Mouse (Mus musculus) MEL (cell line): ENCODE data around the gene Pias3.

Experiments used
- BHLHE40 ChIP-seq: IDR thresholded peaks from 2 replicates; pipeline ENCODE4 v1.6.1; 2012; ENCODE audit warnings: low read depth, mild to moderate bottlenecking, inconsistent platforms, low read length, improper control_type of control experiment, borderline replicate concordance
- CTCF ChIP-seq, 3 experiments: IDR thresholded peaks in 2 of 3; conservative IDR thresholded peaks in 1 of 3; 2 replicates each; pipeline ENCODE4 v1.5.1; 2011 to 2012; ENCODE audit warnings: low read length in 3 of 3, low read depth in 2 of 3, mild to moderate bottlenecking in 2 of 3, improper control_type of control experiment in 1 of 3, inconsistent platforms in 1 of 3, mixed read lengths in 1 of 3, moderate library complexity in 1 of 3; ENCODE audit not compliant: control insufficient read depth in 1 of 3, insufficient read depth in 1 of 3, poor library complexity in 1 of 3, severe bottlenecking in 1 of 3

DNA sequence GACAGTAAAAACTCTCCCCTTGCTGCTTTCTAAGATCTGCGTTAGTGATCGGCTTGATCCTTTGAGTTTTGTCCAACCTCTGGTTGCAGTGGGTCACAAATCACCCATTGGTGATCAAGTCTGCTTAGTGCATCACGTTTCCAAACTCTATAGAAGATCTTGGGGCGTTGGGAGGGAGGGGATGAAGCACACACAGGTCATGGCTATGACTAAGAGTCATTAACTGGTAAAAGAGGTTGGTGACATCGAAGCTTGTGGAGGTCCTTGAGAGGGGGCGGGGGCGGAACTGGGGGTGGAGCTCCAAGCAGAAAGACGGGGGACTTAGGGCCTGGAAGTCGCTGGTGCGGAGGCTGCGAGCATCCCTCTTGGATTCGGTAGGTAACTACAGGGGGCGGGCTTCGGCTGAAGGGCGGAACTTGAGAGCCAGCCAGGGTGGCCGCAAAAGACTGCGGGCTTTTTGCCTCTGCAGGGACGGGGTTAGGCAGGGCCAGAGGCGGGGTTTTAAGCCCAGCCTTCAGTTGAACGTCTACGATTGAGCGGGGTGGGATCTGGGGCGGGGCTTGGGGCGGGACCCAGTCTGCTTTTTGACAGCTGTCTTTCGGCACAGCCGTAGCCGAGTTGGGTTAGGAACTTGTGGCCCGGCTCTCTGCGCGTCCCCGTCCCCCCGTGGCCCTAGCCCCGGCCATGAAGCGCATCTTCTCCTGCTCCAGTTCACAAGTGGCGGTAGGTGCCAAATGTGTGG is 26.3 kb upstream of the Pias3 start, which contains the start of gene Ankrd35:
- TF ChIP-seq BHLHE40 (no peak), CTCF (IDR thresholded peaks at IDR 0.05 in 2 of 3, conservative IDR thresholded peaks at IDR 0.05 in 1 of 3; ENCODE audit: control insufficient read depth in 1 of 3, insufficient read depth in 1 of 3, low read depth in 2 of 3, low read length in 3 of 3, poor library complexity in 1 of 3, severe bottlenecking in 1 of 3) (peak in 2 of 3 experiments; percentile 10 to 44; a peak in 3 of 6 replicates)
